Mouse (Mus musculus) stomach, embryonic 14.5 days (tissue): ENCODE measurements around the gene Pknox1. TPM values are rescaled to one million over a fixed set of nuclear protein-coding genes. Genes with fewer than 3 reads are reported as not detected.
"Not testable (repeated sequence)": the region's sequence is repeated elsewhere in the genome, so short reads cannot be mapped to it uniquely, and the experiment has no call there.

Source experiments
- ATAC-seq: fragments of 200-750 bp; cut with Nextera tagmentation; 2 replicates; pipeline ENCODE4 v1.8.0; 2017; ENCODE audit warnings: low read depth, moderate TSS enrichment; ENCODE audit not compliant: insufficient number of reproducible peaks, insufficient read depth, low FRiP score
- H3K27ac ChIP-seq: fragments of 300-500 bp; sonication (generic); 2 replicates; pipeline ENCODE4 v1.5.1; 2014; ENCODE audit warnings: mild to moderate bottlenecking, low read length, moderate library complexity, mixed read lengths
- H3K27me3 ChIP-seq: fragments of 300-500 bp; sonication (generic); 2 replicates; pipeline ENCODE4 v1.6.1; 2014; ENCODE audit warnings: low read length, control low read depth, mixed read lengths; ENCODE audit not compliant: control insufficient read depth, insufficient read depth
- H3K36me3 ChIP-seq: fragments of 300-500 bp; sonication (generic); 2 replicates; pipeline ENCODE4 v1.6.1; 2014; ENCODE audit warnings: mild to moderate bottlenecking, control low read depth, low read length, moderate library complexity, mixed read lengths; ENCODE audit not compliant: control insufficient read depth, insufficient read depth
- H3K4me1 ChIP-seq: fragments of 300-500 bp; sonication (generic); 2 replicates; pipeline ENCODE4 v1.6.1; 2014; ENCODE audit warnings: low read length, control low read depth, mixed read lengths; ENCODE audit not compliant: control insufficient read depth, insufficient read depth
- H3K4me2 ChIP-seq: fragments of 300-500 bp; sonication (generic); replicated peaks from 2 replicates; pipeline ENCODE4 v1.6.1; 2014; ENCODE audit warnings: low read depth, low read length, control low read depth
- H3K4me3 ChIP-seq: fragments of 300-500 bp; sonication (generic); 2 replicates; pipeline ENCODE4 v1.5.1; 2014; ENCODE audit warnings: low read depth, low read length, control low read depth
- H3K9ac ChIP-seq: fragments of 300-500 bp; sonication (generic); replicated peaks from 2 replicates; pipeline ENCODE4 v1.6.1; 2014; ENCODE audit warnings: low read depth, mild to moderate bottlenecking, control low read depth, low read length, moderate library complexity, mixed read lengths
- H3K9me3 ChIP-seq: fragments of 300-500 bp; sonication (generic); 2 replicates; pipeline ENCODE4 v1.6.1; 2016; ENCODE audit warnings: low read depth, low read length, control low read depth; ENCODE audit not compliant: control insufficient read depth
- WGBS: fragments of 180-500 bp; shearing (Covaris S2); extraction: QIAGEN DNeasy Blood & Tissue Kit; methylation state at CpG from one replicate; pipeline ENCODE4 v1.1.7; 2014; 5-methylcytosine and 5-hydroxymethylcytosine counted together
- polyA plus RNA-seq: library from polyadenylated mRNA; unstranded; fragments of >200 nt; fragmentation: Nextera tagmentation; extraction: Ambion mirVana; gene quantifications from 2 replicates; pipeline ENCODE4 v1.2.1, GENCODE M21; 2014

Gene Pknox1
- polyA plus RNA-seq, 1 experiment from 2014 or later: 45.1 TPM

GRCm38 (mm10) chr17:31595077-31595476 lies 30.5 kb downstream of the Pknox1 start:
- Histone ChIP-seq H3K9me3 (no peaks in the 10 kb centered on the region), H3K27ac (no peak overlapping the region), H3K4me2 (no peak overlapping the region), H3K9ac (no peak overlapping the region), H3K4me1 (no peaks in the 10 kb centered on the region), H3K27me3 (no peaks in the 10 kb centered on the region), H3K36me3 (peaks cover 59% of the 10 kb centered on the region), H3K4me3 (no peak overlapping the region)
- no peak for ATAC-seq
- 86% methylated on average over 5 of the region's 5 CpGs for WGBS

DNA sequence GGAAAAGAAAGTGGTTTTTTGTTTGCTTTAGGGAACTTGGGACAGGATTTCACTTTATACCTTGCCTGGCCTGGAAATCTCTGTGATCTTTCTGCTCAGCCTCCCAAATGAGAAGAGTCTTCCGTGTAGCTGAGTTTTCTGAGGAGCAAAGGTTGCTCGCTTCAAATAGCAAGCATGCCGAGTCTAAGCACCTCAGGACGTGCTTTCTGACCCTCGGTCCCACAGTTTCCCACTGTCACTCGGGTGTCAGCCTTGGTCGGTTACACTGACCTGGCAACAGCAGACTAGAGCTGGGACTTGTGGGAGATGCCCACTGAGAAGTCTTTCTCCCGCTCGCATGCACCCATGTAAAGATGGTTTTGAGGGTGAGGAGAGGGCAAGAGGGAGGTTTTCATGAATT lies 33.4 kb downstream of the Pknox1 start:
- 90% methylated on average over 9 of the region's 9 CpGs for WGBS

DNA sequence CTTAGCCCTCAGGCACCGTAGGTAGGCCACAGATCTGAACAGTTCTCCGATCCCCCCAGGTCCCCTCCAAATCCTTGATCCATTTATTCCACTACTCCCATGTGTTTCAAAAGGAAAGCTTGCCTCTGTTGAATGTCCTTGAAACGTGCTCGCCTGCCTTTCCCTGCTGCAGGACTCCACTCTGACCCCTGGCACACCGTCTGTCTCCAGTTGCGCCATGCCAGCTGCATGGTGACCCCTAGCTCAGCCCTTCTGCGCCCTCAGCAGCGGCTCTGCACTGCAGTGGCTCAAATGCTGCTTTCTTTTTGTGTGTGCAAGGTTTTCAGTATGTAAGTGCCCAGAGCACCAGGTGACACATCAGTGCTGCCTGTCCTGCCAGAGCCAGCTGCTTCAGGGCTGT lies 34.1 kb downstream of the Pknox1 start:
- no peak for ATAC-seq
- no peak overlapping the region for H3K27ac ChIP-seq
- no peaks in the 10 kb centered on the region for H3K4me1 ChIP-seq
- H3K4me3 ChIP-seq: no peak overlapping the region
- no peak overlapping the region for H3K9ac ChIP-seq
- 88% methylated on average over 8 of the region's 8 CpGs for WGBS
- H3K9me3 ChIP-seq: no peaks in the 10 kb centered on the region
- no peak overlapping the region for H3K4me2 ChIP-seq
- H3K27me3 ChIP-seq: no peaks in the 10 kb centered on the region
- H3K36me3 ChIP-seq: peaks cover 60% of the 10 kb centered on the region

More for the DNA sequence above, 33.4 kb downstream of the Pknox1 start:
- Histone ChIP-seq H3K36me3 (peaks cover 59% of the 10 kb centered on the region), H3K9me3 (no peaks in the 10 kb centered on the region), H3K4me2 (no peak overlapping the region), H3K4me1 (no peaks in the 10 kb centered on the region), H3K9ac (no peak overlapping the region), H3K4me3 (no peak overlapping the region), H3K27me3 (no peaks in the 10 kb centered on the region), H3K27ac (no peak overlapping the region)
- no peak for ATAC-seq

DNA sequence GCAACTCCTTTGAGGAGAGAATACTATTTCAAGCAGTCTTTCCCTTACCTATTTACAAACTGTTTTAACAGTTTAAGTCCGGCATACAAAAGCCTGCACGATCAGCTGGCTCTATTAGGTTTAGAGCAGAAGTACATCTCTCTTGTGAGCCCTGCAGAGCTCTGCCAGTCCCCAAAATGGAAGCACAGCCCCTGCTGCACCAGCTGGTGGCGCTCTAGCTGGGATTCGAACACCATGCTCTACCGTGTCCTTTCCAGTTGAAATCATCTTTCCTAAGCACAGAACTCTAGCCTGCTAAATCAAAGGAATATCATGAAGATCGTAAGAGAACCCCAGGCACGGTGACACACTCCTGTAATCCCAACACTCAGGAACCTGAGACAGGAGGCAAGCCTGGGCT lies 41.9 kb downstream of the Pknox1 start:
- Histone ChIP-seq H3K9ac (no peak overlapping the region), H3K36me3 (peaks cover 31% of the 10 kb centered on the region), H3K9me3 (no peaks in the 10 kb centered on the region), H3K27me3 (no peaks in the 10 kb centered on the region), H3K4me3 (no peak overlapping the region), H3K4me1 (no peaks in the 10 kb centered on the region), H3K27ac (no peak overlapping the region), H3K4me2 (no peak overlapping the region)
- ATAC-seq: no peak
- 85% methylated on average over 7 of the region's 7 CpGs for WGBS

GRCm38 (mm10) chr17:31607256-31607951 lies 42.9 kb downstream of the Pknox1 start:
- no peak for ATAC-seq
- Histone ChIP-seq H3K9ac (no peak overlapping the region), H3K4me1 (no peaks in the 10 kb centered on the region), H3K36me3 (peaks cover 27% of the 10 kb centered on the region), H3K27ac (no peak overlapping the region), H3K9me3 (no peaks in the 10 kb centered on the region), H3K4me3 (no peak overlapping the region), H3K4me2 (no peak overlapping the region), H3K27me3 (no peaks in the 10 kb centered on the region)
- 75% methylated on average over 8 of the region's 8 CpGs for WGBS

DNA sequence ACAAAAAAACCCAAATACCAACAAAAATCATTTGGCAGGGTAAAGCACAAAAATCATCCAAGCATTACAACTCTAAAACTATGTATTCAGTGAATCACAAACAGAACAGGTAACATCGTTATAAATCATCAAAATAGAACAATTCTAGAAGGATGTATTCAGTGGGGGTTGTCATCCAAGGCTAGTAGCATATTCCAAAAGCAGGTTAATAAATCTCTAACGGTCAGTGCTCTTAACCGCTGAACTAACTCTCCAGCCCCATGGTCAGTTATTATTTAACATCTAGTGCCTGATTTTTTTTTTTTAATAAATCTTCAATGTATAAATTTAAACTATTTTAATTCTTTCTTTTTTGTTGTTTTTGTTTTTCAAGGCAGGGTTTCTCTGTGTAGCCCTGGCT lies 44.6 kb downstream of the Pknox1 start:
- not testable (repeated sequence) for H3K9ac ChIP-seq, H3K27ac ChIP-seq, H3K27me3 ChIP-seq, ATAC-seq, H3K9me3 ChIP-seq, H3K4me3 ChIP-seq, H3K4me2 ChIP-seq, H3K4me1 ChIP-seq
- H3K36me3 ChIP-seq: peaks cover 15% of the 10 kb centered on the region; the same call in 1 of the 2 replicates
- WGBS: 91% methylated on average over 3 of the region's 3 CpGs

DNA sequence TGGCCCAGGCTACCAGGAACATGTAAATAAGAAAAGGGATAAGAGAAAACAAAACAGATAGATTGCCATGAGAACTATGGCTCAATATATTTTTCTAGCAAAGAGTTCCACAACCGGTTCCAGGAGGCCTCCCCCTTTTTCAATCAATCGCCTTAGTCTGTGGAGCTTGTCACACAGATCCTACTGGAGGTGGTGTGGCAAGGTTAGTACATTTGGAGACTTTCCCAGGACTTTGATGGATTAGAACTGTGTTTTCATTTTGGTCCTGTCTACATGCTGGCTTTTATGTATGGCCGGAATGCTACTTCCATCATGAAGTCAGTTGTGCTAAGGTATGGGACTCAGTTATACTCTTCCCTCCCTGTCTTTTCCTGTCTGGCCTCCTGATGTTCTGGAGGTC lies 45.4 kb downstream of the Pknox1 start:
- Histone ChIP-seq H3K4me2 (no peak overlapping the region), H3K27me3 (no peaks in the 10 kb centered on the region), H3K9me3 (no peaks in the 10 kb centered on the region), H3K27ac (no peak overlapping the region), H3K4me3 (no peak overlapping the region), H3K9ac (no peak overlapping the region), H3K36me3 (peaks cover 11% of the 10 kb centered on the region; the same call in 1 of the 2 replicates), H3K4me1 (no peaks in the 10 kb centered on the region)
- ATAC-seq: no peak
- WGBS: 84% methylated on average over 3 of the region's 3 CpGs

DNA sequence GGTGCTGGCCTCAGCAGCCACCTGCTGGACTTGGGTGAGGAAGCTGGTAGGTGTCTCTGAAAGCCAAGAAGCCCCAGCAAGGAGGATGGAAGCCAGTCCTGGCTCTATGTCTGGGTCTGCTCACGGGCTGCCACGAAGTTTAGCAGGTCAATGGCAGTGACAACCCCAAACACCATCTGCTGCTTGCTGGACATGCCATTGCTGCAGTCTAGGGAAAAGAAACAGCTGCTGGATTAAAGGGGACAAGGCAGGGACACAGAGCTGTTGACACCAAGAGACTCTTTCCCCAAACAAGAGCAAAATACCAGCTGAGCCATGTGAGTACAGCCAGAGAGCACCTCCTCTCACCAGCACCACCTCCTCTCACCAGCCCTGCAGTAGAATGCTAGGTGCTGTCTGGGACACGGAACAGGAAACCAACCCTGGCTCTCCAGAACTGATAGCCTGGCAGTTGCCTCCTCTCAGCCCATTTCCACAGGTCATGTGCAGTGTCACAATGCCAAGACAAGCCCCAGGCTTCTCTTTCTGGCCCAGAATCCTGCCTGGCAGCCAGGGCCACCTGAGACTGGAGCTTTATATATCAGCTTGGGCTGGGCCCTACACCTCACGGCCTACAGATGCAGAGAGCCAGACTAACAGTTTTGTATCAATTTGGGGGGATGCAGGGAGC lies 48.7 kb downstream of the Pknox1 start:
- H3K9me3 ChIP-seq: no peaks in the 10 kb centered on the region
- no peak overlapping the region for H3K9ac ChIP-seq
- no peak overlapping the region for H3K27ac ChIP-seq
- no peak for ATAC-seq
- H3K27me3 ChIP-seq: no peaks in the 10 kb centered on the region
- no peaks in the 10 kb centered on the region; the same call in 1 of the 2 replicates for H3K36me3 ChIP-seq
- 75% methylated on average over 4 of the region's 4 CpGs for WGBS
- no peaks in the 10 kb centered on the region for H3K4me1 ChIP-seq
- no peak overlapping the region for H3K4me2 ChIP-seq
- H3K4me3 ChIP-seq: no peak overlapping the region
